Mouse (Mus musculus): Measurements from ENCODE around the gene Rnd2.

DNA sequence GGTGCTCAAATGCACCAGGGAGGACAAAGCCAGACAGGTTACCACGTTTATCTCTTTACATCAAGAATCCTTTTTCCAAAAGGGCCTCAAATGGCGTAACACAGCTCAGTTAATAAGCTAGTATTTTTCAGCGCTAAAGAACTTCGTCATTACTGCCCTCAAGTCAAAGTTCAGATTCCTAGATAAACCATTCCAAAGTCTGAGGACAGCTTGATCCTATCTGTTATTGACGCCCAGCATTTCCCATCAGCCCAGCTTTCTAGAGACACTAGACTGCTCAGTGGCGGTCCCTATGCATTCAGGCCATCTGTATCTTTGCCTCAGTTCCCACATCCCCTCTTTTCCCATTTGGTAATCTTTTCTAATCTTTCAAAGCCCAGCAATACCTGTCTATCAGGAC, 54.6 kb downstream of the Rnd2 start:
- TF ChIP-seq TAL1 (IDR thresholded peaks at IDR 0.05; ENCODE audit: low read length) (no peak), GATA1 (IDR thresholded peaks at IDR 0.05; ENCODE audit: low read length) (no peak)

All from erythroblast, embryonic 14.5 days (primary cell).